In genomic region chr2:93418396-93418795, GRCm38 (mm10) we compare ENCODE assay signal across 8 mouse cellular contexts. TPM values are rescaled to one million over a fixed set of nuclear protein-coding genes. Genes with fewer than 3 reads are reported as not detected.
DNase-seq lines count a peak whose midpoint lies in the region; ATAC-seq lines count a peak whose summit lies in the region.

No protein-coding gene starts in this region.

- no peak overlapping the region for H3K4me3 ChIP-seq in limb, embryonic 11.5 days (ENCODE audit: low read depth, low read length)
- no peak overlapping the region for H3K4me3 ChIP-seq in midbrain, embryonic 16.5 days (ENCODE audit: low read depth, low read length)

- no peak overlapping the region for H3K4me2 ChIP-seq in limb, embryonic 11.5 days (ENCODE audit: low read depth, severe bottlenecking)
- no peak overlapping the region for H3K4me2 ChIP-seq in midbrain, embryonic 16.5 days (ENCODE audit: low read length)

- H3K36me3 ChIP-seq in limb, embryonic 11.5 days (ENCODE audit: control insufficient read depth, insufficient read depth, low read length), result no peaks in the 10 kb centered on the region
- no peaks in the 10 kb centered on the region for H3K36me3 ChIP-seq in midbrain, embryonic 16.5 days (ENCODE audit: control insufficient read depth, insufficient read depth, low read length)

- H3K4me1 ChIP-seq in limb, embryonic 11.5 days (ENCODE audit: control insufficient read depth, insufficient read depth, low read length), result peaks cover 2% of the 10 kb centered on the region
- no peaks in the 10 kb centered on the region for H3K4me1 ChIP-seq in midbrain, embryonic 16.5 days (ENCODE audit: control insufficient read depth, insufficient read depth, low read length)

- 4% methylated on average over 8 of the region's 8 CpGs for WGBS in limb, embryonic 11.5 days
- WGBS in midbrain, embryonic 16.5 days, result 6% methylated on average over 8 of the region's 8 CpGs

- ATAC-seq in limb, embryonic 11.5 days (ENCODE audit: insufficient number of reproducible peaks, low FRiP score, low TSS enrichment, low read depth), result 0 out of 2 replicates have a peak, but pooled peaks have one; percentile 42
- ATAC-seq in midbrain, embryonic 16.5 days, result peak; percentile 77

- intact Hi-C loops in gastrocnemius, postnatal 36 days (cut with DNase I), result loop anchor here (2.0 to 10.0 kb wide), 3 partner anchors 81 to 344 kb away; no protein-coding TSS in a partner anchor

- no peaks in the 10 kb centered on the region for H3K9me3 ChIP-seq in limb, embryonic 11.5 days (ENCODE audit: control insufficient read depth, low read length)
- no peaks in the 10 kb centered on the region for H3K9me3 ChIP-seq in midbrain, embryonic 16.5 days (replicated peaks; ENCODE audit: control insufficient read depth, low read length, poor library complexity, severe bottlenecking)

- peak; percentile 81 for DNase-seq in 3T3-L1 (ENCODE audit: low read depth, low spot score)
- peak; percentile 67 for DNase-seq in adrenal gland, adult 8-10 months
- DNase-seq in embryo, embryonic 11.5 days (ENCODE audit: low read depth, low spot score), result peak; percentile 69
- peak; percentile 59 to 71 for DNase-seq in gastrocnemius, postnatal 36 days
- DNase-seq in kidney, adult 11 months, result peak; percentile 57
- DNase-seq in limb, embryonic 11.5 days (ENCODE audit: low spot score), result peak; percentile 92
- DNase-seq in spleen, postnatal 10 days (ENCODE audit: low spot score in 2 of 2), result peak; percentile 56 to 85

- H3K27ac ChIP-seq in limb, embryonic 11.5 days (replicated peaks; ENCODE audit: low read depth, low read length), result no peak overlapping the region
- H3K27ac ChIP-seq in midbrain, embryonic 16.5 days (ENCODE audit: low read length), result no peak overlapping the region

- no peaks in the 10 kb centered on the region for H3K27me3 ChIP-seq in limb, embryonic 11.5 days (ENCODE audit: control insufficient read depth, insufficient read depth, low read length)
- H3K27me3 ChIP-seq in midbrain, embryonic 16.5 days (ENCODE audit: control insufficient read depth, insufficient read depth, low read depth, low read length), result no peaks in the 10 kb centered on the region

- no peak overlapping the region for H3K9ac ChIP-seq in limb, embryonic 11.5 days (ENCODE audit: low read length)
- no peak overlapping the region for H3K9ac ChIP-seq in midbrain, embryonic 16.5 days (ENCODE audit: low read depth, low read length)

RNA-seq across cellular contexts. Expression of gene Cd82, which starts 44.5 kb away (rescaled TPM):
- total RNA-seq in adrenal gland, adult 8-10 months (2022), result 100 to 1,000 TPM in 1 of 4 experiments, 10 to 100 TPM in 3; 74.6 to 101 (median 78.3) TPM
- 10 to 100 TPM in 1 of 2 experiments, 1 to 10 TPM in 1; 9.5 to 12.4 TPM for total RNA-seq in gastrocnemius, postnatal 36 days (2021)
- polyA plus RNA-seq in limb, embryonic 11.5 days (2014; fragmentation: Nextera tagmentation; extraction: Ambion mirVana), result 5.4 and 6.0 TPM in 2 replicates
- 19.5 and 22.1 TPM in 2 replicates for polyA plus RNA-seq in midbrain, embryonic 16.5 days (2015; fragmentation: Nextera tagmentation; extraction: Ambion mirVana)

Comparison
In these comparisons a context has a peak if more than half of its experiments do, and no peak if none do; other contexts are left out.
1. RNA of gene Cd82, which starts 44.5 kb away (total RNA-seq): 74.6 to 101 TPM in adrenal gland, adult 8-10 months; 9.5 to 12.4 TPM in gastrocnemius, postnatal 36 days; every median in the first group is over 4 times any median in the second.
2. Peak in every context shown above with its lines, with median percentiles within 50 percentile points of each other: DNase-seq.